Comparison of ENCODE assay signal across 8 mouse cellular contexts in genomic region chr14:34819121-34819918, GRCm38 (mm10). TPM values are rescaled to one million over a fixed set of nuclear protein-coding genes. Genes with fewer than 3 reads are reported as not detected.
DNase-seq lines count a peak whose midpoint lies in the region; ATAC-seq lines count a peak whose summit lies in the region.

No protein-coding gene starts in this region.

- no peaks in the 10 kb centered on the region for H3K9me3 ChIP-seq in heart, embryonic 12.5 days (replicated peaks)
- H3K9me3 ChIP-seq in forebrain, embryonic 16.5 days (ENCODE audit: control insufficient read depth, low read length) = no peaks in the 10 kb centered on the region
- H3K9me3 ChIP-seq in midbrain, embryonic 13.5 days = no peaks in the 10 kb centered on the region

- peaks cover 34% of the 10 kb centered on the region for H3K4me1 ChIP-seq in heart, embryonic 12.5 days (replicated peaks)
- peaks cover 32% of the 10 kb centered on the region for H3K4me1 ChIP-seq in forebrain, embryonic 16.5 days (replicated peaks; ENCODE audit: control insufficient read depth, insufficient read depth, low read length)
- H3K4me1 ChIP-seq in midbrain, embryonic 13.5 days (replicated peaks) = peaks cover 39% of the 10 kb centered on the region

- peak overlapping the region; percentile 98 for H3K4me2 ChIP-seq in heart, embryonic 12.5 days
- peak overlapping the region; percentile 84 for H3K4me2 ChIP-seq in forebrain, embryonic 16.5 days (ENCODE audit: low read length)
- peak overlapping the region; percentile 91 for H3K4me2 ChIP-seq in midbrain, embryonic 13.5 days (replicated peaks)

- H3K4me3 ChIP-seq in heart, embryonic 12.5 days = peak overlapping the region; percentile 68
- peak overlapping the region; percentile 72 for H3K4me3 ChIP-seq in forebrain, embryonic 16.5 days (replicated peaks; ENCODE audit: low read length)
- peak overlapping the region; percentile 73 for H3K4me3 ChIP-seq in midbrain, embryonic 13.5 days (replicated peaks)

- no peak overlapping the region for H3K27ac ChIP-seq in heart, embryonic 12.5 days (ENCODE audit: poor library complexity, severe bottlenecking)
- H3K27ac ChIP-seq in forebrain, embryonic 16.5 days (ENCODE audit: low read length) = peak overlapping the region; percentile 66
- H3K27ac ChIP-seq in midbrain, embryonic 13.5 days = peak overlapping the region; percentile 84

- DNase-seq in heart, adult 8-10 months (ENCODE audit: low spot score) = no peak
- peak; percentile 68 for DNase-seq in brain, adult 2 months (ENCODE audit: low read depth, low spot score)
- peak; percentile 64 to 69 for DNase-seq in layer of hippocampus, postnatal 14 days (ENCODE audit: low spot score in 2 of 2)
- peak; percentile 15 for DNase-seq in testis, postnatal 14 days (ENCODE audit: low spot score)
- no peak for DNase-seq in thymus, postnatal 10 days (ENCODE audit: low spot score in 2 of 2)

- H3K9ac ChIP-seq in heart, embryonic 12.5 days = peak overlapping the region; percentile 63
- H3K9ac ChIP-seq in forebrain, embryonic 16.5 days (replicated peaks; ENCODE audit: low read depth, low read length) = peak overlapping the region; percentile 81
- H3K9ac ChIP-seq in midbrain, embryonic 13.5 days (replicated peaks) = peak overlapping the region; percentile 80

- peaks cover 99% of the 10 kb centered on the region for H3K27me3 ChIP-seq in heart, embryonic 12.5 days (replicated peaks)
- peaks cover 51% of the 10 kb centered on the region for H3K27me3 ChIP-seq in forebrain, embryonic 16.5 days (replicated peaks; ENCODE audit: control insufficient read depth, insufficient read depth, low read length)
- peaks cover 79% of the 10 kb centered on the region for H3K27me3 ChIP-seq in midbrain, embryonic 13.5 days

- ATAC-seq in heart, embryonic 12.5 days (ENCODE audit: insufficient number of reproducible peaks, low FRiP score) = peak; percentile 30
- peak; percentile 75 for ATAC-seq in forebrain, embryonic 16.5 days
- peak; percentile 87 for ATAC-seq in midbrain, embryonic 13.5 days

- no peaks in the 10 kb centered on the region for H3K36me3 ChIP-seq in heart, embryonic 12.5 days
- no peaks in the 10 kb centered on the region for H3K36me3 ChIP-seq in forebrain, embryonic 16.5 days (ENCODE audit: control insufficient read depth, insufficient read depth)
- H3K36me3 ChIP-seq in midbrain, embryonic 13.5 days = no peaks in the 10 kb centered on the region

- WGBS in heart, embryonic 12.5 days = under 1% methylated on average over 69 of the region's 85 CpGs
- under 1% methylated on average over 54 of the region's 85 CpGs for WGBS in forebrain, embryonic 16.5 days
- under 1% methylated on average over 75 of the region's 85 CpGs for WGBS in midbrain, embryonic 13.5 days

RNA-seq across cellular contexts. Expression of gene Grid1, which starts 0.6 kb away (rescaled TPM):
- 0.44 and 0.51 TPM in 2 replicates for polyA plus RNA-seq in heart, embryonic 12.5 days (2016; fragmentation: Nextera tagmentation; extraction: Ambion mirVana)
- under 1 TPM in 1 of 4 experiments, not detected in 3; 0.22 TPM for total RNA-seq in heart, adult 8-10 months (2022)
- polyA plus RNA-seq in forebrain, embryonic 16.5 days (2015; fragmentation: Nextera tagmentation; extraction: Ambion mirVana) = 2.3 and 4.5 TPM in 2 replicates
- 10 to 100 TPM; 52.9 to 53.1 TPM for total RNA-seq in layer of hippocampus, postnatal 14 days (2021)
- 2.5 and 2.7 TPM in 2 replicates for polyA plus RNA-seq in midbrain, embryonic 13.5 days (2015; fragmentation: Nextera tagmentation; extraction: Ambion mirVana)

Comparison
In these comparisons a context has a peak if more than half of its experiments do, and no peak if none do; other contexts are left out.
1. ATAC-seq: peak in every context shown above with its lines; median percentile 87 in midbrain, embryonic 13.5 days; 75 in forebrain, embryonic 16.5 days; 30 in heart, embryonic 12.5 days.
2. DNase-seq: peak in brain, adult 2 months (single experiment), layer of hippocampus, postnatal 14 days (2 of 2) and testis, postnatal 14 days (single experiment); none in heart, adult 8-10 months (single experiment) and thymus, postnatal 10 days (0 of 2).
3. Peak in every context shown above with its lines, with median percentiles within 50 percentile points of each other: H3K4me2 ChIP-seq, H3K4me3 ChIP-seq and H3K9ac ChIP-seq.